Mouse (Mus musculus) ovary, postnatal 10 days (tissue): Measurements from ENCODE around the gene C330021F23Rik.
"Not testable (repeated sequence)": the region's sequence is repeated elsewhere in the genome, so short reads cannot be mapped to it uniquely, and the experiment has no call there.

Source experiments
- DNase-seq: peaks from one replicate; pipeline ENCODE4 v3.0.0; 2022; ENCODE audit warnings: low spot score

Gene C330021F23Rik

GRCm38 (mm10) chr8:3567641-3568371 is at the start of gene C330021F23Rik:
C330021F23Rik (plus strand) TSS chr8:3567990.
- DNase-seq = no peak

GRCm38 (mm10) chr8:3522007-3522697 is 45.6 kb upstream of the C330021F23Rik start:
- no peak for DNase-seq

GRCm38 (mm10) chr8:3530816-3531215 is 37.0 kb upstream of the C330021F23Rik start:
- DNase-seq = no peak

GRCm38 (mm10) chr8:3531936-3532335 is 35.9 kb upstream of the C330021F23Rik start:
- DNase-seq = no peak

GRCm38 (mm10) chr8:3536053-3536841 is 31.5 kb upstream of the C330021F23Rik start:
- DNase-seq = no peak

GRCm38 (mm10) chr8:3536940-3537339 is 30.9 kb upstream of the C330021F23Rik start:
- no peak for DNase-seq

GRCm38 (mm10) chr8:3537666-3538065 is 30.1 kb upstream of the C330021F23Rik start:
- DNase-seq = no peak

DNA sequence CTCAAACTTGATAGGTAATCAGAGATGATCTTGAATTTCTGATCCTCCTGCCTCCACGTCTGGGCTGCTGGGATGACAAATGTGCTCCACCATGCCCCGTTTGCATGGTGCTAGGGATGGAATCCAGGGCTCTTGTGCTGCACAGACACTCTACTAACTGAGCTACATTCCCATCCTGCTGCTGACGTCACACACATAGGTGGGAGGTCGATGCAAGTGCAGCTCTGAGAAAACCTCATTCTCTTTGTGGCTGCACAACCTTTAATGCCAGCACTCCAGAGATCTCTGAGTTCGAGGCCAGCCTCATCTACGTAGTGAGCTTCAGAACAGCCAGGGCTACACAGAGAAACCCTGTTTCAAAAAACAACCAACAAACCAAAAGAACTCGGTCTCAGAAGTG is 28.6 kb upstream of the C330021F23Rik start:
- no peak for DNase-seq

DNA sequence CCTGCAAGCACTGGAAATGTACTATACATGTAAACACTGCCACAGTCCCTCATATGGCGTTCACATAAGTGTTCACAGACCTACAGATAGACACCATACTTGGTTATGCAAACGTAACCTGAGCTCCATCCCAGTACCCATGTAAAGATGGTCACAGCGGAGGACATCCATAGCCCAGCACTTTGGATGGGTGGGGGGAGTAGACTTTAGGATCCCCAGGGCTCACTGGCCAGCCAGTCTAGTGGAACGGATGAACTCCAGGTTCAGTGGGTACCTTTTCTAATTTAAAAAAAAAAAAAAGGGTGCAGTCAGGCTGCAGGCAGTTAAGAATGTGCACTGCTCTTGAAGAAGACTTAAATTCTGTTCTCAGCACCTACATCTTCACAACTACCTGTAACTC is 27.7 kb upstream of the C330021F23Rik start:
- no peak for DNase-seq

- no peak for DNase-seq
These were observed 21.3 kb upstream of the C330021F23Rik start for GRCm38 (mm10) chr8:3546511-3546910.

- no peak for DNase-seq
These were observed 15.6 kb upstream of the C330021F23Rik start for GRCm38 (mm10) chr8:3552240-3552639.

GRCm38 (mm10) chr8:3556114-3556513 is 11.7 kb upstream of the C330021F23Rik start:
- DNase-seq = no peak

- no peak for DNase-seq
These were observed 588 bp downstream of the C330021F23Rik start for GRCm38 (mm10) chr8:3568378-3568777.

DNA sequence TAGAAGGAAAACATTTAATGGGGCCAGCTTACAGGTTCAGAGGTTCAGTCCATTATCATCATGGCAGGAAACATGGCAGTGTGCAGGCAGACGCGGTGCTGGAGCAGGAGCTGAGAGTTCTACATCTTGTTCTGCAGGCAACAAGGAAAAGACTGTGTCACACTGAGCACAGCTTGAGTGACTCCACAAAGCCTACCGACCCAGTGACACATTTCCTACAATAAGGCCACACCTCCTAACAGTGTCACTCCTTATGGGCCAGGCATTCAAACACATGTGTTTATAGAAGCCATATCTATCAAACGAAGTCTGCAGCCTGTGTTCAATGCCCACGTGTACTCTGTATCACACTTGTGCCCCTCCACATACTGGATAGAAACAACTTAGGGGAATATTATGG is 2.0 kb downstream of the C330021F23Rik start:
- no peak for DNase-seq

DNA sequence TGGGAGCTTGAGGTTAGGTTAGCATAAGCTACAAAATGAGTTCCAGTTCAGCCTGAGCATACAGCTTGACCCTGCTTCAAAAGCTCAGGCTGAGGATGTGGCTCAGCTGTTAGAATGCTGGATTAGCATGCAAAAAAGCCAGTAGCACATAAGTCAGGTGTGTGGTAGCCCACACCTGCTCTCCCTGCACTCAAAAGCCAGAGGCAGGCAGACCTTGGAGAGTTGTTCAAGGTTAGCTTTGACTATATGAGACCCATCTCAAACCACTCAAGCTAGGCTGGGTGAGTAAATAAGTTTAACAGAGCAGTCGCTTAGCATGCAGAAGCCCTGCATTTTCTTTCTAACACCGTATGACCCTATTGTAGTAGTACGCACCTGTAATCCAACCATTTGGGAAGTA is 6.8 kb downstream of the C330021F23Rik start:
- DNase-seq = no peak

GRCm38 (mm10) chr8:3576211-3576960 is 8.6 kb downstream of the C330021F23Rik start:
- DNase-seq = no peak

GRCm38 (mm10) chr8:3579390-3580364 is 11.9 kb downstream of the C330021F23Rik start:
- no peak for DNase-seq

GRCm38 (mm10) chr8:3581961-3582360 is 14.2 kb downstream of the C330021F23Rik start:
- DNase-seq = not testable (repeated sequence)

GRCm38 (mm10) chr8:3586452-3586851 is 18.7 kb downstream of the C330021F23Rik start:
- no peak for DNase-seq

- no peak for DNase-seq
These were observed 19.2 kb downstream of the C330021F23Rik start, which contains the start of gene Camsap3 for GRCm38 (mm10) chr8:3586993-3587390. Camsap3 (plus strand) TSS chr8:3587293.
